Mouse (Mus musculus) heart, postnatal 0 days (tissue): ENCODE results near the gene Lamb2.
A peak's percentile ranks its signal among the peaks of the same experiment; 100 is the strongest.

Source experiments
- CTCF ChIP-seq: IDR thresholded peaks from 2 replicates; pipeline ENCODE4 v1.5.1; 2016; ENCODE audit warnings: antibody characterized with exemption, control low read depth, low read depth
- EP300 ChIP-seq: IDR thresholded peaks from 2 replicates; pipeline ENCODE4 v1.6.1; 2016; ENCODE audit warnings: antibody characterized with exemption, low read depth

DNA sequence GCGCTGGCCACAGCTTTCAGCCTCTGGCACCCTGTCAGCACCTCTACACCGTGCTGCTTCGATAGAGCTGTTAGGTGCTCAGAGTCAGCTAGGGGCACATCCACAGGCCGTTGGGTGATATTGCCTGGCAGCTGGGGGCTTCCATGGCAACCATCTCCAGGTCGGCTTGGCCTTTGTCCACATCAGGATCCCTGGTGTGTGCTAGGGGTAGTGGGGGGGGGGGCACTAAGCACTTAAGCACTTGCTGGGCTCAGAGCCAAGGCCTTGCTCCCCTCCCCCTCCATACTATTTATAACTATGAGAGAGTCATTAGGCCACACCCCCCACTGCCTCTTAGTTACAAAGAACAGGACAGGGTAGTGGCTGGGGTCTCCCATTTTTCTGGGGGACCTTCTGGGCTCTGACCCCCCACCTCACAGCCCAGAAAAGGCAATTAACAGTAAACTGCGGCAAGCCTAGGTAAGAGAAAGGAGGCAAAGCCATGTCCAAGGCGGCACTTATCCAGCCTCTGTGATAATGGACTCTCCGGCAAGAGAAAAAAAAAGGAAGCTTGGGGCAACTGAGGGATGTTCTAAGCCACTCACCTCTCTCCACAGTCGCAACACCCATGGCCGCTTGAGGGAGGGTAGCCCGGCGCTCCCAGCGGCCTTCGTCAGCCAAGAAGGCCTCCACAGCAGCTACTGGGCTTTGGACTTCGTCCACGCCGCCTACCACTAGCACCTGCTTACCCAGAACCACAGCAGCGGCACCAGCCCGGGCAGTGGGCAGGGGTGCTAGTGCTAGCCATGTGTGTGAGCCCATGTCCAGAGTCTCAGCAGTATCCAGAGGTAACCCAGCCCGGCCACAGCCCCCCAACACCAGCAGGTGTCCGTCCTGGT, 29.0 kb upstream of the Lamb2 start:
- TF ChIP-seq CTCF: 0 out of 2 replicates have a peak, but pooled peaks have one; percentile 11
- TF ChIP-seq EP300: peak; percentile 81
